Mouse (Mus musculus): Measurements from ENCODE around the gene Zfp639. TPM values are rescaled to one million over a fixed set of nuclear protein-coding genes. Genes with fewer than 3 reads are reported as not detected.

Gene Zfp639
- 10 to 100 TPM; 13.7 to 20.0 TPM for total RNA-seq (2023)

DNA sequence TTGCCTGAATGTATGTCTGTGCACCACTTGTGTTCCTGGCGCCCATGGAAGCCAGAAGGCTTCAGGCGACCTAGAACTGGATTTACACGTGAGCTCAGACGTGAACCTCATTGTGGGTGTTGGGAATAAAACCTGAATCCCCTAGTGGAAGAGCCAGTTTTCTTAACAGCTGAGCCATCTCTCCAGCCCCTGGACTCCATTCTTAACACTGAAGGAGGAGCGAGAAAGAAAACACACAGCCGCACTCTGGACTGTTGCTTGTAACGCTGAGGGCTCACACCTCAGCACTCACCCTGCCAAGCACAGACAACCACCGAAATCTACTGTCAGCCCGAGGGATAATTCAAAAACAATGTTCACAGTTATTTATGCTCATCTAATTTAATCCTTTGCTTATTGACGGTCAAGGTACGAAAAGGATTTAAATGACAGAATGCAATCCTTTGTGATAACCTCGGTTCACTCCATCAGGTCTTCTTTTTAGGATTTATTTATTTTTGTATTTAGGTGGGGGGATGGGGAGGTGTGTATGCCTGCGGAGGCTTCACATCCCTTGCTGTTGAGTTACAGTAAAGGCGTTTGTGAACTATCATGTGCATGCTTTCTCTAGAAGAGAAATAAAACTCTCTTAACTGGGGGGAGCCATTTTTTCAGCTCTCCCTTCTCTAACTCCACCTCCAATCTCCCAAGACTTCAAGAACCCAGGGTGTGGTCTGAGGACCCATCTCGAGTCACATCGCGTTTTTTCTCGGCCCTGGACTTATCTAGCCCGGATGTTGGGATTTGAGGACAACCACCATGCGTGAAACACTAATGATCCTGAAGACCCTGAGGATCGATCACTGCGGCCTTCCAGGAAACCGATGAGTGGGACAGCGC, at the start of gene Zfp639:
Gene Zfp639 (plus strand): TSS at position 764 of the 879 bp plus-strand sequence.

GRCm38 (mm10) chr3:32492097-32493090, 17.7 kb upstream of the Zfp639 start, which contains the start of gene Kcnmb3:
Kcnmb3 (minus strand) TSS chr3:32492231.

GRCm38 (mm10) chr3:32529303-32529898, 19.3 kb downstream of the Zfp639 start, which contains the start of gene Mfn1:
Mfn1 (plus strand) TSS chr3:32529465.

Other genes starting within 250 kb of the Zfp639 start
- gene Zmat3, start 144.2 kb upstream of the Zfp639 start, total RNA-seq (2023): 1 to 10 TPM in 1 of 2 experiments, under 1 TPM in 1; 0.91 to 1.3 TPM
- gene Pik3ca, start 112.6 kb upstream of the Zfp639 start, total RNA-seq (2023): 10 to 100 TPM; 28.5 to 31.4 TPM
- gene Kcnmb3, start 18.0 kb upstream of the Zfp639 start, total RNA-seq (2023): not detected
- 10 to 100 TPM; 22.4 to 24.2 TPM for gene Mfn1, start 19.2 kb downstream of the Zfp639 start, total RNA-seq (2023)
- gene Gnb4, start 106.3 kb downstream of the Zfp639 start, total RNA-seq (2023): 10 to 100 TPM; 12.0 to 13.6 TPM
- 10 to 100 TPM; 35.4 to 40.9 TPM for gene Actl6a, start 196.0 kb downstream of the Zfp639 start, total RNA-seq (2023)
- 10 to 100 TPM; 51.2 to 69.0 TPM for gene Ndufb5, start 226.7 kb downstream of the Zfp639 start, total RNA-seq (2023)
- gene Mrpl47, start 227.3 kb downstream of the Zfp639 start, total RNA-seq (2023): 1 to 10 TPM; 3.9 to 7.5 TPM

Measured in neutrophil, adult 59 days (primary cell).